Mouse (Mus musculus): ENCODE measurements at regions not wholly inside any gene's neighbourhood (a gene's known extent, or its start where the extent isn't known, plus 50 kb on each side); places are given as distances from the start of the nearest gene placed in this dataset.

- no peak for DNase-seq (ENCODE audit: low spot score)
These were observed 146.6 kb upstream of the Pgrmc2 start for GRCm38 (mm10) chr3:41229493-41229892.

- DNase-seq (ENCODE audit: low spot score), result peak; percentile 35
These were observed 145.7 kb upstream of the Pgrmc2 start for GRCm38 (mm10) chr3:41228536-41228935.

- DNase-seq (ENCODE audit: low spot score), result no peak
These were observed 137.9 kb upstream of the Pgrmc2 start for GRCm38 (mm10) chr3:41220746-41221145.

DNA sequence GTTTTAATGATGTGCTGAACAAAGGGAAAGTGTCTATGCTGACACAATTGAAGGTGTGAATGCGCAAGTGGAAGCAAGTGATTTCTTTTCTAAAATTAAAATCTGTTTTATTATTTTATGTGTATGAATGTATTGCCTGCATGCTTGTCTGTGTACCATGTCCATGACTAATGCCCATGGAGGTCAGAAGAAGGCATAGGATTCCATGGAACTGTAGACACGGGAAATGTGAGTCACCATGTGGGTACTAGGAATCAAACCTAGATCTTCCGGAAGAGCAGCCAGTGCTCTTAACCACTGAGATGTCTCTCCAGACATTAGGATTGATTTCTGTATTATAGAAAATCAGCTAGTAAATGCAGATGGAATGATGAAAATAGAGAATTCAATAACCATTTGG is 134.9 kb upstream of the Pgrmc2 start:
- DNase-seq (ENCODE audit: low spot score), result no peak

- DNase-seq (ENCODE audit: low spot score), result no peak
These were observed 130.7 kb upstream of the Pgrmc2 start for GRCm38 (mm10) chr3:41213533-41213932.

DNA sequence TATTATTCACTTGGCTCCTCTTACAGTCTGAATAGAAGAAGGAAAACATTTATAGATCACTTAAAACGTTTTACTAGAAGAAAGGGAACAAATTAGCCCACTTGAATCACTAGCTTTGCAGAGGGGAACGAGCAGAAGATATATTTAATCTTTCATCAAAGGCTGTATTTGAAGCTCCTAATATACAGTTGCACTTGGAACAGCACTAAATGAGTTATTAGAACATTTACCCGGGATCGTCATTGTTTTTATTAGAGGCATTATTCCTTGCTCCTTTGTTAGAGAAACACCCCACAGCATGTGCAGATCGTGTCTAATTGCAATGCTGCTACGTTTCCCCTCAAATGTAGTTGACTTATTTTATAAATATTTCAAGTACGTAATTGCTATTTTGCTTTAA is 127.5 kb upstream of the Pgrmc2 start:
- DNase-seq (ENCODE audit: low spot score), result no peak

DNA sequence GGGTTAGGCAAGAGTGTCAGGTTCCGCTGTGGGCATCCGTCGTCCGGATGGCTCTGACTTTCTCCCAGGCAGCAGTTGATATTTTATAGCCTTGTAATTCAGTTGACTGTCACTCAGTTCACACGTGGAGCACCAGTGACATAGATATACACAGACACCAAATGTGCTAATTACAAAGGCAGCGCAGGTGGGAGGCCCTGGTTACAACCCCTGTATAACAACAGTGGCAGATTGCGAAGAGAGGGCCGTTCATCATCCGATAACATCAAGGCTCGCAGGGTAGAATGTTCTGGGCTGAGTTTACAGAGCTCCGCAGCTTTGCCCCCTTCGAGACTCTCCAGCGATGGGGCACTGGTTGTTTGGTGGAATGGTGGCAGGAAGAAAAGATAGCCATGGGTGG is 120.0 kb upstream of the Pgrmc2 start:
- no peak for DNase-seq (ENCODE audit: low spot score)

DNA sequence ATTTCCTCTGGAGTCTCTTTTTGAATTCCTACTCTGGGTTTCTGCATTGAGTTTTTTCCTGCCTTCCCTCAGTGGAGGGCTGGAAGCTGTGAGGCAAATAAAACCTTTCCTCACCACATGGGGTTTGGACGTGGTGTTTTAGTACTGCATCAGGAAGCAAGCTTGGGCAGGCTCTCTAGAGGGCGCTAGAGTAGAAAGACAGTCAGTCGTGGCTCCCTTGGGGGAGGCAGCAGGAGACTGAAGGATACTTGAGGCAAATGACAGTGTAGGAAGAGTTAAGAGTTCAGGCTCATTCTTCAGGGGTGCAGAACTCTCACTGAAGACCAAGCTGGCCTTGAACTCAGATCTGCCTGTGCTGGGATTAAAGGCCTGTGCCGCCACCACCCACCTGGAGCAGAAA is 118.9 kb upstream of the Pgrmc2 start:
- no peak for DNase-seq (ENCODE audit: low spot score)

GRCm38 (mm10) chr3:41200026-41200425 is 117.2 kb upstream of the Pgrmc2 start:
- no peak for DNase-seq (ENCODE audit: low spot score)

DNA sequence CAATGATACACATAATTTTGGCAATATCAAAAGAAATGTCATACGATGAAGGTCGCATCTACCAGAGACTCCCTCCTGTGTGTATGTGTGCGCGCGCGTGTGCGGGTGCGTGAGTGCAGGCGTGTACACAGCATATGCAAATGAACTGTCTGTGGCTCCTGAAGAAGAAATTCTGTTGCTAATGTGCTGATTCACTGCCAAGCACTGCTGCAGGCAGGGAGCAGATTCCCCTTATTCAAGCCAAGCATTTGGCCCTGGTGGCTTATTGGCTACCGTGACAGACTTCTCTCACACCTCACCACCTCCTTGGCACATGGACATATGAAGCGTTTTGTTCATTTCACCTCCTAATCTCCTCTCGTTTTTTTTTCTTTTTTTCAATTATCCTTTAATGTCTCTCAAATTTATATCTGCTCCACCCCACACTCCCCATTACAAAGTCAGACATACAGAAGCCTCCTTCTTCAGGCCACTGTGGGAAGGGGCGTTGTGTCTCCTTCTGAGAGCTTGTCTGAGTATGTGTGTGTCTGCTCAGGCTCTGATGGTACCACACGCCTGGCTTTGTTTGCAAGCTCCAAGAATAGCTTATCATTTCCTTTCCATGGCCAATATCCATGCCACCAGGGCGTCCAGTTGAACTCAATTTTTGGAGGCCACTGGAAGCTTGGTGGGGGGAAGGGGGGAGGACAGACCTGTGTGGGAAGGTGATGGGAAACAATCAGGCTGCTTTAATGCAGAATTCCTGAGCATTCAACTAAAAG is 115.5 kb upstream of the Pgrmc2 start:
- no peak for DNase-seq (ENCODE audit: low spot score)

DNA sequence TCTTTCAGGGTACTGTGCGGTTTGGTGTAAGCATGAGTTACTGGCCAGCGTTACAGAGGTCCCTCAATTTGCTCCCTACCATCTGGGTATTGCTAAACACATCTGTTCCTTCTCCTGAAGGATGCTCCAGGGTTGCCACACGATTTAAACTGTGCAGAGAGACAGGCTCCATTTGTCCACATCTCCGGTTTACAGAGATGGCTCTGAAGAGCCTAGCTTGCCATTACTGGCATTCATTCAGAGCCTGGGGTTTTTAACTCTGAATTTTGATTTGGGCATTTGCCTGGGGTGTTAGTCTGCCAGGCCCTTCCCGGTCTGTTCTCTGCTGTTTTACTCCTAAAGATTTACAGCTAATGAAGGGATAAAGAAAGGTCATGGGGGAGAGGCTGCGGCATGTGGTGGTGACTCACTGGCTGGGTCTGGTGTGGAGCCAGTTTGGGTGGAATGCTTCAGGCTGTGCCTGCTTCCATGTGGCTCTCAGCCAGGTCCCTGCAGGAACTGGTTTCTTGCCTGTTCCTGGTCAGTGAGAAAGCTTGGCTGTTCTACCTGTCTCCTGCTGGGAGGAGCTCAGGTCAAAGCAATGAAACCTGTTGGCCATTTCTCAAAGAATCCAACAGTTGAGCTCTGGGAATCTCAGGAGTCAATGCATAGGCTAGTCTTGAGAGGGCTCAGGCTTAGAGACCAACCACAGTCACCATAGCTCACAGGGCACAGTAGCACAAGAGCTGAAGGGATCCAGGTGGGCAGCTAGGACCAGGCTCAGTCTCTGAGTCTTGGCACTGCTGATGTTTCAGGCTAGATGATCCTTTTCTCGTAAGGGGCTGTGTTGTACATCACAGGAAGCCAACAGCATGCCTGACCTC is 112.5 kb upstream of the Pgrmc2 start:
- DNase-seq (ENCODE audit: low spot score), result peak; percentile 71

- no peak for DNase-seq (ENCODE audit: low spot score)
These were observed 111.7 kb upstream of the Pgrmc2 start for GRCm38 (mm10) chr3:41194311-41195112.

DNA sequence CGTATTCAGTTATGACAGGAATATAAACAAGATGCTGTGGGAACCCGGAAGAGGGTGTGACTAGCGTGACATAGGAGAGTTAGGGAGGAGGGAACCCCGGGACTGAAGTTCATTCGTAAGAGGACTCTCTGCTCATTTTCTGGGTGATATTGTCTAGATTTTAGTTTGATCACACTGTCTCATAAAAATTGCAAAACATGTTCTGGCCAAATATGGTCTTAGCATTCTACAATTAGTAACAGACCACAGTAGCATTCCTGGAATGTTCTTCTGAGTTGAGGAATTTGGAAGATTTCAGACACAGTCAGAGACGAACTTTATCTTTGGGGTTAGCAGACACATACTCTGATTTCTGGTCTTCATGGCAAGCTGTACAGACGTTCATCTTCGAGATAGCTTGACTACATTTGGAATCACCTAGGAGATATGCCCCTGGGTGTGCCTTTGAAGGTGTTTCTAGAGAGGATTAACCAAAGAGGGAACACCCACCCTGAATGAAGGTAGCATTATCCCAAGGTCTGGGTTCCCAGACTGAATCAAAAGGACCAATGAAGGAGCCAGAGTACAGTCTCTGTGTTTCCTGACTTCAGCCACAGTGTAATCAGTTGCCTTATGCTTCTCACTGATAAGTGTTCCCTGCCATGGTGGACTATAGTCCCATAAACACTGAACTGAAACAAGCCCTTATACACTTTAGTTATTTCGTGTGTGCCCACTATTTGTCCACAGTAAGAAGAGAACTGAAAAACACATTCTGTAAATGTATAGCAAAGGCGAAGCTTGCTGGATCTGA is 102.7 kb upstream of the Pgrmc2 start:
- DNase-seq (ENCODE audit: low spot score), result peak; percentile 7

GRCm38 (mm10) chr3:41184375-41184774 is 101.5 kb upstream of the Pgrmc2 start:
- no peak for DNase-seq (ENCODE audit: low spot score)

DNA sequence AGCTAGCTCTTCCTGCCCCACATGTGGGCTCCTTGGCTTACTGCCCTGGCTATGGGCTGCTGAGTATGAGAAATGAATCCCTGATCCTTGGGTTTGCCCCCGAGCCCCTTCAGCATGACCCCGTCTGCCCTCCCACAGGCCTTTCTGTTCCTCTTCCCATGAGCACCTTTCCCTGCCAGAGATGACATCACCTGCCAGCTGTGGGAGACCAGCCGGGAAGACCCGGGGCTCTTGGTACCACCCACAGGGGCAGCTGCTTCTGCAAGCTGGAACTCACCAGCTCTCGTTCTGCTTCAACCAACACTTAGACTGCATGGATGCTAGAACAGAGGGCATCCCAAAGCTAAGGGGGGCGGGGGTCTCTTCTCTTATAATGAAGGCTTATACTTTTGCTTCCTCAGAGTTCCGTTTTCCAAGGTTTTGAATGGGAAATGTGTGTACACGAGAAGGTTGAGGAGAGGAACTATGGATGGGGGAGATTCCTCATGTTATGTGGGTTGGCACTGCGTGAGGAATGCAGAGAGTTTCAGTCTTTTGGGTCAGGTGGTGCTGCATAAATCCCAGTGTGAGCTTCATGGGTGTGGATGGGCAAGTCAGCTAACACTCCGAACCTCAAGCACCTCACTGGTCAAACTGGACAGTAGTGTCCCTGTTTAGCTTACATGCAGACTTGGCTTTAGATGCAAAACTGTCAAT is 100.2 kb upstream of the Pgrmc2 start:
- no peak for DNase-seq (ENCODE audit: low spot score)

- peak; percentile 76 for DNase-seq (ENCODE audit: low spot score)
These were observed 99.4 kb upstream of the Pgrmc2 start for GRCm38 (mm10) chr3:41182036-41182899.

GRCm38 (mm10) chr3:41181438-41181837 is 98.6 kb upstream of the Pgrmc2 start:
- no peak for DNase-seq (ENCODE audit: low spot score)

- no peak for DNase-seq (ENCODE audit: low spot score)
These were observed 98.1 kb upstream of the Pgrmc2 start for GRCm38 (mm10) chr3:41180911-41181310.

DNA sequence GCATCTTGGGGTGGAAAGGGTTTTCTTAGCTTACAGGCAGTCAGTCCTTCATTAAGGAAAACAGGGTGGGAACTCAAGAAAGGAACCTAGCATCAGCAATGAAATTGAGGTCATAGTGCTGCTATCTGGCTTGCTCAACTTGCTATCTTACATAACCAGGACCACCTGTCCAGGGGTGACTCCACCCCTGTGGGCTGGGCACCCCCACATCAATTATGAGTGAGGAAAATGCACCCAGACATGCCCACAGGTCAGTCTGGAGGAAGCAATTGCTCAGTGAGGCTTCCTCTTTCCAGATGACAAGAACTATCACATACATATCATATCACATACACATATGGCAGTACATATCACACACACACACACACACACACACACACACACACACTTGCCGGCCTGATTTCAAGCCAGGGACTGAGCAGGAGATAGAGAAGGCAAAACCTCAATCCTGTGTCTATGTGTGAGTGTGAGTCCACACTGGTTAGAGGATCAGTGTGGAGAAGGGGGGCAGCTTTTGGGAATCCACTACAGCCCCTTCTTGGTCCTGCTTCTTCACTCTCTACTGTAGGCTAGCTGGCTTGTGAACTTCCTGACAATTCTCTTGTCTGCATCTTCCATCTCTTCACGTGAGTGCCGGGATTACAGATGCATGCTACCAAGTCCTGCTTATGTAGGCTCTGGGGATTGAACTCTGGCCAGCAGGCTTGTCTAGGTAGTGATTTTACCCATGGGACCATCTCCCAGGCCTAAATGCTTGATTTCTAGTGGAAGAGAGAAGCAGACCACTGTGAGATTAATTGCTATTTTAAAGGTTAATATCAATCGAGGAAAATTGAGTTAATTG is 96.4 kb upstream of the Pgrmc2 start:
- DNase-seq (ENCODE audit: low spot score), result no peak

Data from lung, postnatal 25 days (tissue).